Mouse (Mus musculus): ENCODE measurements around the gene Igf1.

The Igf1 gene

DNA sequence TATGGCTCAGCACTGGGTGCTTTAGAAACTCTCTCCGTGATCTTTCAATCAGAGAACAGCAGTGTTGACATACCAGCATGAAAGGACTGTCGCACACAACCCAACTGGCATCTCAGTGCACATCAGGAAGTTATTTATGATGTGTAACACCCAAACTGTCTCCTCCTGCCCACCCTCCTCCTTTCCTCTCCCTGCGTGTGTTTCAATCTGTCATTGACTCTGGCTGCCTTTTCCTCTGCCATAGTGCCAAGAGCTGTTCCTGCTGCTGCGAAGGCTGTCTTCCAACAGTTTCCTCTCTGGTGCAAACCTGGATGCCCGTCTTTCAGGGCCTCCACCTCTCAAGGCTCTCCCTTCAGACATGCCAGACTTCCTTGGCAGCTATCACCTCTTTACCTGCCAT is 46.3 kb downstream of the Igf1 start:
- no peak for DNase-seq

DNA sequence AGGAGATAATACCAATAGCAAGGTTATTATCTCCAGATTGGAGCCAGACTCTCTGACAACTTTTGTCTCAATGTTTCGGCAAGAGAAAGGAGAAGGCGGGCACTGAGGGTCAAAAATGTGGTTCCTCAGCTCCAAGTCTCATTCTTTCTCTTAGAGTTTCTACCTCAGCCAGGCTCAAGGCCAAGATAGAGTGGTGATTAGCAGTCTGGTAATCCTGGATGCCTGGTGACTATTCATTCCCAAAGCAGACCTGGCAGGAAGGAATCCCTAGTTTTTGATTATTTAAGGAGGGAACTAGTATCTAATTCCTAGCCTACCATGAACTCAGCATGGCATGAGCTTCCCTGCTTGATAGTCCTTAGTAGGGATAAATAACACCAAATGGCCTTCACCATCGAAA is 47.0 kb downstream of the Igf1 start:
- DNase-seq, result no peak

DNA sequence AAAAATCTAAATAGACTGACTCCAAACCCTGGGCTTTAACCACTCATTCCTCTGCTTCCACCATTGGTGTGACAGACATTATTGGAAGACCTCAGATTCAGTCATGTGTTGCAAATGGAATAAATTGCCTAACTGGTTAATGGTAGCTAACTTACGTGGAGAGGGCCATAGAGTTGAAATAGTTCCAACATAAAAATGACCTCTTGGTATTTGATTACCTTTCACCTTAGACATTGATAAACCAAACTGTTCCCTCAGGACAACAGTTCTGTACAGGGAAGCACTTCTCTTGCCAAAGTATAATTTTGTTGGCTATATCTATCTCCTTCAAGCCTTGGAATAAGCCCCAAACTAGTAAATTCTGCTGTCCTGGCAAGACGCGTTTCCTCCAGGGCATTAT is 48.1 kb downstream of the Igf1 start:
- no peak for DNase-seq

DNA sequence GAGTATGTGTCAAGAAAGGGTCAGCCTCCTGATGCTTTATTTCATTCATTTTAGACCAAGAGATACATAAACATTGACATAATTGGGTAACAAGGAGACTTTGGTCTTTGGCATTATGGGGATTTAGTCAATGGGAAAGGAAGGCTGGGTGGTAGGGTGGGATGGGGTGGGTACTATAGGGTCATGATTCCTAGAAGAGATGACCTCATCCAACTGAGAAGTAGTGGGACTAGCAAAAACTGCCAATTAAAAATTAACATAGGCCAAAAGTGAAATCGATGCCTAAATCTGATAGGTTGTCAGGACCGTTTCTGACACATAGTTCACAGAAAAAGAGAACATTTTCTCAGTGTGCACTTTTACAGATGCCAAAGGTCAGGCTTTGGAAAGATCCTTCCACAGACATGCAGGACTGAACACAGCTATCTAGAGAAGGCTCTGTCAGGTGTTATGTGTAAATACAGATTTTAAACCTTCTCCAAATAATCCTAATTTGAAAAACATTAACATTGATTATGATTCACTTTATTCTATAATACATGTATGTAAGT is 48.8 kb downstream of the Igf1 start:
- no peak for DNase-seq

DNA sequence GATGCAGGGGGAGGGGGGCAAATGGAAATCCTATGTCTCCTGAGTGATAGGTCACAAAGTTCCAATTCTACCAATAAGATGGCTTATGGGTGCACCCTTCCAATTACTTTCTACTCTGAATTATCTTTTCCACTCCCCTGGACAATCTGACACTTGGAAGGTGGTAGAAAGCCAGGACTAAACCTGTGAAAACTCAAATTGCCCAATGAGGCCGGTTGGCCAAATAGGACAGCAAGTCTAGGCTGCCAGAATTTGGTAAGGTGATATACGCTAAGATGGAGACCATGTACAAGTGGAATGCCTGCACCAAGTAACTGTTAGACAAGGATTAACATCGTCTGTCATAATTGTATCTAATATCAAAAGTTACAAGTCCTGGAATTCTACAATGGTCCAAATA is 55.8 kb downstream of the Igf1 start:
- no peak for DNase-seq

DNA sequence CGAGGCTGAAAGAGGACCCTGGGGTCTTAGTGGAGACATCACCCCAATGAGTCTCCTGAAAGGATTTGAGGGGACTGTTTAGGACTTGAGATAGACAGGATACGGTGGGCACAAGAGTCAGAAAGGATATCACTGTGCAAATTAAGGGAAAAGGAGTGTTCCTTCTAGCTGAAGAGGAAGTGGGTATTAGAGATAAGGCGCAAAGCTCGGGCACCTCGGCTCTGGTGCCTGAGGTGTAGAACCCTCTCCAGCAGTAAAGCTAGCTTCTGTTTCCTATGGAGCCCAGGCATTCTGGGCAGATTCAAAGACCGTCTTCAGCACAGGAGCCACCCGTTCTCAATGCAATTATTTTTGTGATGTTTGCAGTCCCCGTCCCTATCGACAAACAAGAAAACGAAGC is 56.9 kb downstream of the Igf1 start:
- DNase-seq, result no peak

DNA sequence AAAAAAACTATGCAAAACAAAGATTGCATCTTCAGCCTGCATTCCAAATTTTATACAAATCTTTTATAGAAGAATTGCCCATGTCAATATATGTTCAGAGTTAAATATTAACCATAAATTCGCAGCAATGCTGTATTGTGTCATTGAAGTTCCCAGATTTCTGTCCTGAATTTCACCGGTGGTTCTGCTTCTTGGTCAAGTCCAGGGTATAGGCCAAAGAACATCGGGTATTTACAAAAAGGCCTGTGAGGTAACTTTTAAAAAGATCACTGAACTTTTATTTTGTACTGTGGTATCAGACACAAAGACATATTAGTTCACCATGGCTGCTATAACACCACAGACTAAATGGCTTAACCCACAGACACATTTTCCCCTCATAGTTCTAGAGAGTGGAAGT is 57.7 kb downstream of the Igf1 start:
- DNase-seq, result no peak

DNA sequence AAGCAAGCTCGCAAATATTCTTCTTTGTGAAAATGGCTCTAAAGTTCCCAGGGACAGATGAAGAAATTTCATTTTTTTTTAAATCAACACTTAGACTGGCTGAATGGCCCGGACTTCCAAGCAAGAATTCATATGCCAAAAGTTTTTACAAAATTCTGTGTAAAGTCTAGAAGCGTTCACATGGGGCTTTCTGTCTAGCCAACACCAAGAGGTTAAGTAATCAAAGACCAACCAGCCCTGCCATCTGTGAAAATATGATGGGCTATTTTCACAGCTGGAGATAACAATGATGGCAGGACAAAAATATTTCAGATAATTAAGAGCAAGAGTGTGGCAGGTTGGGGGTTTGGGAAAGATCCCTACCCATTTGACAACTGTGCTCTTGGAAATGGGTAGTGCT is 64.2 kb downstream of the Igf1 start:
- DNase-seq, result no peak

DNA sequence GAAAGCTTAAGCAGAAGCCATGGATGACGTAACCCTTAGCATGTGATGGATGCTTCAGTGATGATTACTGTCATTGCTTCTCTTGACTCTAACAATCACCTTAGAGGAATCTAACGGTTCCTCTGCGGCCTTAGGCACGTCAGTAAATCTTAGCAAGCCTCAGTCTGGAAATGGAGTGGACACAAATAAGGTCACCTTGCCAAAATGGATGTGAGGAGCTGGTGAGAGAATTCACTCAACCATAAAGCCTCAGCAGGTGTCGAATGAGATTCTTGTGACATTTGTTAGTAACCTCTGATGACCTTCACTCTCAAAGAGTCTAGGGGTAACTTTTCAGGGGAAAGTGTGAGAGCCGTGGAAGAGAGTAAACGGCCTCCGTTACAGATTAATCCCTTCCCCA is 68.5 kb downstream of the Igf1 start:
- no peak for DNase-seq

DNA sequence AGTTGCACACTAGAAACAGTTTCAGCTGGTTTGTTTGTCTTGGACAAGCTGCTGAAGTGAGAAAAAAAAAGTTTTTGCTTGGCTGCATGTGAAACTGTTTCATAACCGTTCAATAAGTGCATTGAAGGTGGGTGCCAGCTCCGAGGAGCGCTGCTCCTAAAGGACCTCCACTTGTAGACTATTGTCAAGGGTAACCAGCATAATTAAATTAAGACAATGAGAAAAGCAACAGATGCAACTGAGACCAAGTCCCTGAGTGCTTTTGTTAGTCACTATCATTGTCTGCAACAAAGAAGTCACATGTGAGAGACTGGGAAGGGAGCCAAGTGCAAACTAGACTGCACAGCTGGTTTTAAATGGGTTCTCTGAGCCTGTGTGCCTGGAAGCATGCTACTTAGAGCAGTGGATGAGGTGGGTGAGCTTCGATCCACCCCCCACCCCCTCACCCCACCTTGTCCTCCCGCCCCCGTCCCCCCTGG is 69.1 kb downstream of the Igf1 start:
- peak; percentile 1 for DNase-seq

DNA sequence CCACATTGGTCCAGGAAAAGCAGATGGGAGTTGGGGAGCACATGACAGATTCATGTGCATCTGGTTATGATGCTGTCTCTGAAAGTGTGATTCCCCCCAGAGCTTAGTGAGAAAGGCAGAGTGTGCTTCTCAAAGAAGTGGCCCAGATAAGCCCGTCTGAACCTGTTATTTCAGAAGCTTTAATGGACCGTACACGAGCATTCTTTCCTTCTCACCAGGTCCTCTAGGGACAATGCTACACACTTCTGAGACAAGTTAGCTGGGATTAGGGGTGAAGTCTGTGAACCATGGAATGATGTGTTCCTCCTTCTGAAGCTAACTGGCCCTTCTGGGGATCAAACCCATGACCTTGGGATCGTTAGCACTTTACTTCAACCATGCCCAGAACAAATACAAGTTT is 90.1 kb downstream of the Igf1 start:
- DNase-seq, result no peak

DNA sequence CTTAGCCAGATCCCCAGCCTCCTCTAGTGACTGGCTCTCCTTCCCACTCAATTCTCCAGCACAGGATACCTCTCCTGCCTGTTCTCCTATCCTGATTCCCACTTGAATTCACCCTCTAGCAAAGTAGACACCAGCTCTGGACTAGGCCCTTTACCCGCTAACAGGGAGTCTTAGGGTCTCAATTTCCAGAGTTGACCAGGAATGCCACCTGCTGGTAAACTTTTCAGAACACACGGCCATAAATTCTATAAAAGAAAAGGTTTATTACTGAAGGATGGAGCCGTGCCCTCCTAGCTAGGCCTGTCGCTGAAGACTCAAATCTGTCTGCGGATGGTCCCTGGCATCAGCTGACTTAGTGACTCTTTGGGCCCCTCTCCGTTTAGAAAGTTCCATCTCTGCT is 113.5 kb downstream of the Igf1 start:
- DNase-seq, result no peak

DNA sequence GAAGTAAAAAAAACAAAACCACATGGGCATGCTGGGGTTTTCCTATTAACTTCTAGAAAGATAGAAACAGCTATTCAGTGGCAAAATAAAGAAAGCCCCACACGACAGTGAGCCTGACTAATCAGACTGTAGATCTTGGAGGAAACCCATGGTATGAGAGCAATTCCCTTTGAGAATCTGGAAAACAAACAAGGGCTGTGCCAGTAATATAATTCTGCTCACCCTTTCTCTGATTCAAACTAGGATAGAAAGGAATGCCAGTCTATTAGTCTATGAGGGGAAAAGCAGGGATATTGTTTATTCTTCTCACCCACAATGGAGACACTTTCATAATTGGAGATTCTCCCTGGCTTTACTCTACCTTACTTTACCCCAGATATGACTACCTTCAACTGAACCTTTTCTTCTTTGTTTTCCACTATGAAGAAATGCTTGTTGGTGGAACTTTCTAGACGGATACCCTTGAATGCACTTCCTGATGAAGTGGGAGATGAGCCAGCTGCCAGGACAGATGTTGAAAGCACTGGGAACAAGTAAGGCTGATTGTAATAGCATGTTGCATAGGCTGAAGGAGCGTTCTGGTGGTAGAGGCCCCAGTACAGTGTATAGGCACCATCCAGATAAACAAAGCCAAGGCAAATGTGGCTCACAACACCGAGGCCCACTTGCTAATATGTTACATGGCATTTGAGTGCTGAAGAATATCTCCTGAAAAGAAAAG is 116.0 kb downstream of the Igf1 start:
- DNase-seq, result no peak

DNA sequence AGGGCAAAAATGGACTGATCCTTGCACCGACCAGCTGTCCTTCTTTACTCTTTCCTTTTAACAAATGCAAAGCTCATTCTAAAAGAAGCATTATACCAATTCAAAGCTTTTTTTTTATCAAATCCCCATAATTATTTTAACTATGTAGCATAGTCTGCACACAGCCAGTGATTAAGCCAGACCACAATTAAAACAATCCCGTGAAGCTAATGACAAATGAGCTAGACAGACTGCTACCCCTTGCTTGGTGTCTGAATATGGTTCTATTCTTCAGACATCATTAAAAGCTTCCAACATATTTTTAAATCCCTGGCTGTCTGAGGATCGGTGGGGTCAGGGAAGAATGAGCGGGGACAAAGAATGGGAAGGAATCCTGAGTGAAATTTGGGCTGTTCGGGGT is 127.3 kb downstream of the Igf1 start:
- no peak for DNase-seq

DNA sequence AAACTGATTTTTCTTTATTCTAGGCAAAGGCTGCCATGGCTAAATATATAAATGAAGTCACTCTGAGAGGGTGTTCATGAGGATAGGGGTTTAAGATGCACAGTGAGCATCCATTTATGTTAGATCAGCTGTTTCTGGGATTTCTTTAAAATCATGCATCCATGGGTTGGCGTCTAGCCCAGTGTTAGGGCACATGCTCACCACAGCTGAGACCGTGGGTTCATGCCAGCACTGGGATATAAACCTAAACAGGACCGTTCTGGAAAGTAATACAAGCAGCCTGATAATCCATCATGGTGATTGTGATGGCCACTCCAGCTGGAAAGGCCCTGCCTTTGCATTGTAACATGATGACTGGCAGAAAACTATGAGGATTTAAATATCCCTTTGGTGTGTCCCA is 128.1 kb downstream of the Igf1 start:
- DNase-seq, result no peak

Data from cerebellum, adult 8-10 months (tissue).